Mouse (Mus musculus) spleen, adult 2 months (tissue): ENCODE measurements around the gene Grik4.

Experiments
- CTCF ChIP-seq: fragments of 200-500 bp; IDR thresholded peaks from 2 replicates; pipeline ENCODE4 v1.5.1; 2011; ENCODE audit warnings: mild to moderate bottlenecking, inconsistent platforms; ENCODE audit not compliant: insufficient read depth, insufficient read length, insufficient replicate concordance; ENCODE audit errors: extremely low read depth
- POLR2A ChIP-seq: fragments of 200-500 bp; IDR thresholded peaks from 2 replicates; pipeline ENCODE4 v1.6.1; 2011; ENCODE audit warnings: low read depth, low read length, inconsistent platforms

DNA sequence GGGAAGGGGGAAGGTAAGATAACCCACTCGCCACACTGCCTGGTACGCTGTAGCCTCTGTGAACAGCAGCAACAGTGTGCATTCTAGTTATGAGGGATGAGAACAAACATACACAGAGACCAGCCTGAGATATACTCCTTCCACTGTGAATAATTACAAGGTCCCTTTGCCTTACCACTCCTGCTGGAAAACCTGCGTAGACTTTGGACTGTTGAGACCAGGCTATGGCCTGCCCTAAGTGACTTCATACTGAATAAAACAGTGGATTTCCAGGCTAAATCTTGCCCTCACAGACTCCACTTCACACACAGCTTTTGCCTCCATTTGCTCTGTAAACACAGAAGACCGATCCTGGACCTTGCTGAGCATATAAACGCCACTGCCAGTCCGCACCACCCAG is 94.2 kb downstream of the Grik4 start:
- TF ChIP-seq POLR2A (no peak), CTCF (no peak)
